Mouse (Mus musculus) forebrain, embryonic 11.5 days (tissue): ENCODE results near the gene Swi5. TPM values are rescaled to one million over a fixed set of nuclear protein-coding genes. Genes with fewer than 3 reads are reported as not detected.

Experiments used
- ATAC-seq: fragments of 200-750 bp; cut with Nextera tagmentation; replicated peaks from 2 replicates; pipeline ENCODE4 v1.8.0; 2017; ENCODE audit warnings: moderate TSS enrichment; ENCODE audit not compliant: low FRiP score
- DNase-seq: peaks from one replicate; pipeline ENCODE4 v3.0.0-alpha.2; 2017; ENCODE audit warnings: low spot score
- H3K27ac ChIP-seq: fragments of 300-500 bp; sonication (generic); 2 replicates; pipeline ENCODE4 v1.5.1; 2014; ENCODE audit warnings: low read depth, low read length
- H3K27me3 ChIP-seq: fragments of 300-500 bp; sonication (generic); 2 replicates; pipeline ENCODE4 v1.6.1; 2014; ENCODE audit warnings: mild to moderate bottlenecking, low read length, mixed read lengths; ENCODE audit not compliant: control insufficient read depth, insufficient read depth
- H3K36me3 ChIP-seq: fragments of 300-500 bp; sonication (generic); 2 replicates; pipeline ENCODE4 v1.6.1; 2014; ENCODE audit warnings: mild to moderate bottlenecking, low read length, moderate library complexity, mixed read lengths; ENCODE audit not compliant: control insufficient read depth, insufficient read depth
- H3K4me1 ChIP-seq: fragments of 300-500 bp; sonication (generic); replicated peaks from 2 replicates; pipeline ENCODE4 v1.6.1; 2014; ENCODE audit warnings: low read length, mixed read lengths; ENCODE audit not compliant: control insufficient read depth, insufficient read depth
- H3K4me2 ChIP-seq: fragments of 300-500 bp; sonication (generic); 2 replicates; pipeline ENCODE4 v1.6.1; 2014; ENCODE audit warnings: low read depth, mild to moderate bottlenecking, low read length, moderate library complexity, mixed read lengths; ENCODE audit not compliant: severe bottlenecking
- H3K4me3 ChIP-seq: fragments of 300-500 bp; sonication (generic); 2 replicates; pipeline ENCODE4 v1.5.1; 2014; ENCODE audit warnings: low read depth, low read length
- H3K9ac ChIP-seq: fragments of 300-500 bp; sonication (generic); 2 replicates; pipeline ENCODE4 v1.6.1; 2014; ENCODE audit warnings: low read length
- H3K9me3 ChIP-seq: fragments of 300-500 bp; sonication (generic); 2 replicates; pipeline ENCODE4 v1.6.1; 2016; ENCODE audit warnings: low read length, mixed read lengths; ENCODE audit not compliant: control insufficient read depth
- WGBS: fragments of 180-500 bp; shearing (Covaris S2); extraction: QIAGEN DNeasy Blood & Tissue Kit; methylation state at CpG from one replicate; pipeline ENCODE4 v1.1.7; 2014; 5-methylcytosine and 5-hydroxymethylcytosine counted together
- polyA plus RNA-seq: library from polyadenylated mRNA; unstranded; fragments of >200 nt; fragmentation: Nextera tagmentation; extraction: Ambion mirVana; gene quantifications from 2 replicates; pipeline ENCODE4 v1.2.1, GENCODE M21; 2014

Swi5 gene
- polyA plus RNA-seq, 1 experiment from 2014 or later = 345 TPM

DNA sequence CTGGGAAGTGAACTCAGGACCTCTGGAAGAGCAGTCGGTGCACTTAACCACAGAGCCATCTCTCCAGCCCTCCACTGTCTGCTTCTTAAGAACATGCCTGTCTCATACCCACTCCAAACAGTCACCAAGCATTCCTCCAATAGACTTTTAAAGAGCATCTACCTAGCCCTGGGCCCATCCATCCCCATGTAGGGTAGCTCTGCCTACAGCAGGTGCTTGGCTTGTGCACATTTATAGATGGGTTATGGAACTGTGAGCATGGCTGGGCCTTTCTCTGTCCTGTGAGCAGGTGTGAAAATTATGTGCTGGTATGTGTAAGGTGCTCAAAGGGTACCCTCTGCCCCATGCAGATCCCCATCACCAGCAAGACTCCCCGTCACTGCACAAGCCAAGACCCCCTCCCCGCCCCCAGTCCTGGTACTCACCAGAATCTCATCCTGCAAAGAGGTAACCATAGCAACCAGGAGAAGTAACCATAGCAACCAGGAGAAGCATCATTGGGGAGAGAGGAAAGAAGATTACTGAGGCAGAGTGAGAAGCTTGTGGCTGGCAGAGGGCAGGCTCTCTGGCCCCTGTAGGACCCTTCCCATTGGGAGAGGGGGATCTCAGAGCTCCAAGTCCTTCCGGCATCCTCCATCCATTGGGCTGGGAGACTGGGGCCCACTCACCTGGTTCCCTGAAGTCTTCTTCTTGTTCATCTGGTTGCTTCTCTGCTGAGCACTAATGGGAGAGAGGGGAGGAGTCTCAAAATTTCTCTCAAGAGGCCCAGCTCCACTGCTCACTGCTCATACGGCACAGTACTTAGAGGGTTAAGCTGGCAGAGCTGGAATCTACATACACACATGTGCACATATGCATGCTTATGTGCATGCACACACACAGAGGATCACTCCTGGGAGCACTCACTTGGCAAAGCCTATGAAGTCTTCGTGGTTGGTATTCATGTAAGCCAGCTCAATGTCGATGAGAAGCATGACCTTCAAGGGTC lies 35.2 kb upstream of the Swi5 start:
- no peak overlapping the region for H3K4me3 ChIP-seq
- no peaks in the 10 kb centered on the region for H3K36me3 ChIP-seq
- no peak overlapping the region for H3K9ac ChIP-seq
- no peaks in the 10 kb centered on the region for H3K27me3 ChIP-seq
- H3K4me1 ChIP-seq = peaks cover 4% of the 10 kb centered on the region; the same call in 1 of the 2 replicates
- ATAC-seq = 0 out of 2 replicates have a peak, but pooled peaks have one; percentile 27
- H3K4me2 ChIP-seq = no peak overlapping the region
- H3K9me3 ChIP-seq = no peaks in the 10 kb centered on the region
- 70% methylated on average over 7 of the region's 7 CpGs for WGBS
- DNase-seq = no peak
- peak overlapping the region; percentile 37; the same call in 1 of the 2 replicates for H3K27ac ChIP-seq

- peaks cover 9% of the 10 kb centered on the region; the same call in 1 of the 2 replicates for H3K4me1 ChIP-seq
- WGBS = 78% methylated on average over 9 of the region's 9 CpGs
These were observed 33.9 kb upstream of the Swi5 start for GRCm38 (mm10) chr2:32321591-32322298.

GRCm38 (mm10) chr2:32320721-32321120 lies 32.8 kb upstream of the Swi5 start:
- no peak overlapping the region for H3K27ac ChIP-seq
- 68% methylated on average over 11 of the region's 11 CpGs for WGBS

More at GRCm38 (mm10) chr2:32321591-32322298, 33.9 kb upstream of the Swi5 start:
- no peak for DNase-seq
- no peak overlapping the region for H3K4me2 ChIP-seq
- no peak overlapping the region for H3K9ac ChIP-seq
- no peak overlapping the region for H3K4me3 ChIP-seq
- H3K36me3 ChIP-seq = no peaks in the 10 kb centered on the region
- no peak for ATAC-seq
- no peaks in the 10 kb centered on the region for H3K27me3 ChIP-seq
- H3K27ac ChIP-seq = no peak overlapping the region
- H3K9me3 ChIP-seq = no peaks in the 10 kb centered on the region

GRCm38 (mm10) chr2:32319586-32320580 lies 32.0 kb upstream of the Swi5 start:
- peaks cover 9% of the 10 kb centered on the region; the same call in 1 of the 2 replicates for H3K4me1 ChIP-seq
- DNase-seq = peak; percentile 69
- WGBS = 53% methylated on average over 9 of the region's 9 CpGs

More at GRCm38 (mm10) chr2:32320721-32321120, 32.8 kb upstream of the Swi5 start:
- H3K4me3 ChIP-seq = no peak overlapping the region
- H3K36me3 ChIP-seq = no peaks in the 10 kb centered on the region
- H3K9me3 ChIP-seq = no peaks in the 10 kb centered on the region
- ATAC-seq (no peak), DNase-seq (no peak)
- no peak overlapping the region for H3K4me2 ChIP-seq
- no peaks in the 10 kb centered on the region for H3K27me3 ChIP-seq
- H3K4me1 ChIP-seq = peaks cover 9% of the 10 kb centered on the region; the same call in 1 of the 2 replicates
- H3K9ac ChIP-seq = no peak overlapping the region

DNA sequence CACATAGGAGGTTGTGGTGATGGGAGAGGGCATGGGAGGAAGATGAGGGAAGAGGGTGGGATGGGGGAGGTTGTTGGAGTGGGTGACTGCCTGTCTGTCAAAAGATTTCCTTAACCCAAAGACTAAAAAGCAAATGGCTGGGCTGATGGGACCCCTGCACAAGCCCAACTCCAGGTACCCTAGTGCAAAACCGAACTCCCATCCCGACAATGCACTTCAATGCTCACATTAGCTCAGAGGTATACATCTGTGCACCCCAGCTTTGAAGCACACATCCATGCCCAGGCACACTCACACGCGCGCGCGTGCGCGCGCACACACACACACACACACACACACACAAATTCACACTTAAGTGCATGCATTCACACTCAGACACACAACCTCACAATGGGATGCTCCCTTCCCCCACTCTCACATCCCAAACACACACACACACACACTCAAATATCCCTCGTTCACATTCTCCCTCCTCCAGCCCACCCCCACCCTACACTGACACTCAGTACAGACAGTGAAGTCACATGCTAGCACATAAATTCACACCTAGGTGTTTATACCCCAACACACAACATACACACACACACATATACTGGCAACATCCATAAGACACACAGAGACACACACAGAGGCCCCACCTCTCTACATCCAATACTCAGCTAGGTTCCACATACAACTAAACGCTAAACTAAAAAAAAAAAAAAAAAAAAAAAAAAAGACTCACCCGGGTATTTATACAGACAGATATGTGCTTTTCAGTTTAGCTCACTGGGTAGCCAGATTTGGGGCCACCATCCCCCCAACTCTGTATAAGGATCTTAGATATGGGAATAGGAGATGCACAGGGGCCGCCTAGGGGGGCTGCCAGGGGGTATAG lies 31.1 kb upstream of the Swi5 start:
- Histone ChIP-seq H3K36me3 (no peaks in the 10 kb centered on the region), H3K27me3 (no peaks in the 10 kb centered on the region), H3K4me1 (peaks cover 9% of the 10 kb centered on the region; the same call in 1 of the 2 replicates), H3K4me3 (peak overlapping the region; percentile 14; the same call in 1 of the 2 replicates), H3K27ac (peak overlapping the region; percentile 31; the same call in 1 of the 2 replicates), H3K4me2 (peak overlapping the region; percentile 24), H3K9me3 (no peaks in the 10 kb centered on the region), H3K9ac (peak overlapping the region; percentile 28)
- ATAC-seq (no peak), DNase-seq (no peak)
- 77% methylated on average over 14 of the region's 14 CpGs for WGBS

More at GRCm38 (mm10) chr2:32319586-32320580, 32.0 kb upstream of the Swi5 start:
- no peaks in the 10 kb centered on the region for H3K27me3 ChIP-seq
- no peaks in the 10 kb centered on the region for H3K36me3 ChIP-seq
- no peak overlapping the region for H3K4me3 ChIP-seq
- H3K27ac ChIP-seq = peak overlapping the region; percentile 21; the same call in 1 of the 2 replicates
- H3K9me3 ChIP-seq = no peaks in the 10 kb centered on the region
- no peak for ATAC-seq
- no peak overlapping the region for H3K9ac ChIP-seq
- no peak overlapping the region for H3K4me2 ChIP-seq

DNA sequence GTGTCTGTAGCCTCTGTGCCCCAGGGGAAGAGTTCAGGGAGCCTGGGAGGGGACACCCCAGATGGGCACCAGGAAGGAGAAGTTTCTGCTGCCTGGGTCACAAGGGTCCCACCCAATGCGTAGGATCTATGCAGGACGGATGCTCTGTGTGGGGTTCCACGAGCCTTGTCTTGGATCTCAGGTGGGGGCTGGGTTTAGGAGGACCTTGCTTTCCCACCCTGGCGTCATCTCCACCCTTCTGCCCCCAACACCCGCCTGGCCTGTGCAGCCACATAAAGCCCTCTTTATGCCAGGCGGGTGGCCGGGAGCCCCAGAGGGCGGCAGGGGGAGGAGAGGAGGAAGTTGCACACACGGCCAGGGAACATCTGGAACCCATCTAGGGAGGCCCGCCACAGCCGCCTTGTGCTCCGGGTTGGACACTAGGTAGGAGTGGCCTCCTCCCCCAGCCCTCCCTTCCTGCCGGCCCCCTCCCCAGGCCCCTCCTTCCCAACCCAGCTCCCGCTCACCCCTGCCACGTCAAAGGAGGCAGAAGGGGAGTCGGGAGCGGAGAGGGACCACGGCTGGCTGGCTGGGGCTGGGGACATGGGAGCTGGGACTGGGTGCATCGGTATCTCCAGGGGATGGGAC lies 30.0 kb upstream of the Swi5 start:
- peak overlapping the region; percentile 14 for H3K4me3 ChIP-seq
- H3K9me3 ChIP-seq = no peaks in the 10 kb centered on the region
- 10% methylated on average over 17 of the region's 19 CpGs for WGBS
- no peaks in the 10 kb centered on the region for H3K27me3 ChIP-seq
- no peaks in the 10 kb centered on the region for H3K36me3 ChIP-seq
- DNase-seq = peak; percentile 84
- H3K4me2 ChIP-seq = peak overlapping the region; percentile 24
- ATAC-seq = peak; percentile 69
- peak overlapping the region; percentile 59; the same call in 1 of the 2 replicates for H3K27ac ChIP-seq
- peak overlapping the region; percentile 28 for H3K9ac ChIP-seq
- H3K4me1 ChIP-seq = peaks cover 9% of the 10 kb centered on the region; the same call in 1 of the 2 replicates
